Mouse (Mus musculus): Measurements from ENCODE around the gene Cyp2d40. TPM values are rescaled to one million over a fixed set of nuclear protein-coding genes. Genes with fewer than 3 reads are reported as not detected.
"Not testable (repeated sequence)": the region's sequence is repeated elsewhere in the genome, so short reads cannot be mapped to it uniquely, and the experiment has no call there.

The Cyp2d40 gene
- polyA plus RNA-seq, 1 experiment from 2014 or later = not detected

DNA sequence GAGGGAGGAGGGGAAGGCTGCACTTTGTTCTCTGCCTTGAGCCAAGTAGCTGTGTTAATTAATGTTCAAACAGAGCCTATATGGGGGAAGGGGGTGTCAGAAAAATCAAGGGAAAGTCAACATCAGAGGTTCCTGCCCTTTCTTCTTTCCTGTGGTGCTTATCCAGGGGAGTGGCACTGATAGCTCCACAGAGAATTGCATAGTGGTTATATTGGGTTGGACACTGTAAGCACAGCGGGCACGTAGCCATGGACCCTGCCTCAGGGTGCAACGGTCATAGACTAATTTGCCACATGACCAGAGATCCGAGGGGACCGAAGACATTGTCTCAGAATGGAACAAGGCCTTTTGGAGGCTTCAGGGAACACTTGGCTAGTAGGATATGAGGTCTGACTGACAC lies 30.3 kb upstream of the Cyp2d40 start, which contains the start of gene Cyp2d26:
Gene Cyp2d26 (minus strand): TSS at position 18 of the 400 bp plus-strand sequence.
- WGBS = 77% methylated on average over 5 of the region's 5 CpGs
- TF ChIP-seq CTCF (IDR thresholded peaks at IDR 0.05; ENCODE audit: low read depth) = no peak
- Histone ChIP-seq H3K27ac (ENCODE audit: low read depth) (no peak within 1 kb of the TSS), H3K27me3 (ENCODE audit: insufficient read depth, low read length) (no peaks in the 10 kb centered on the region), H3K9ac (no peak within 1 kb of the TSS), H3K4me3 (ENCODE audit: low read depth, low read length) (no peak within 1 kb of the TSS), H3K9me3 (ENCODE audit: low read depth, low read length) (no peaks in the 10 kb centered on the region), H3K36me3 (ENCODE audit: insufficient read depth) (no peaks in the 10 kb centered on the region), H3K4me2 (no peak within 1 kb of the TSS), H3K4me1 (ENCODE audit: insufficient read depth) (no peaks in the 10 kb centered on the region)
- ATAC-seq (ENCODE audit: insufficient read depth) (no peak), DNase-seq (no peak)

DNA sequence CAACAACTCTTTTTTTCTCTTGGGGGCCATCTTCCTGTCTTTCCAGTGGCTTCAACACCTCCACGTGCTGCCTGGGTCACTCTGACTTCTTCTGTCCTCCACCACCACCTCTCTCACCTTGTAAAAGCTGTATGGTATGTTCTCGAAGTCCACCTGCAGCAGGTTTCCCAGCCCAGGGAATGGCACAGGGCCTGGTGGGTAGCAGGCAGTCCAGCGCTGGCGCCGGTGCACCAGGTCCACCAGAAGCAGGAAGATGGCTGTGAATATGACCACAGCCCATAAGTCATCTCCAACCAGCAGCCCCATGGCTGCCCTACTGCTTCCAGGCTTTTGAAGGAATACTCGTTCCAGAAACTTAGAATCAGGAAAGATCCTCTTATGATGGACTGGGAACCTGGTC lies 29.9 kb upstream of the Cyp2d40 start:
- Histone ChIP-seq H3K9me3 (ENCODE audit: low read depth, low read length) (no peaks in the 10 kb centered on the region), H3K4me2 (no peak overlapping the region), H3K27ac (ENCODE audit: low read depth) (no peak overlapping the region), H3K27me3 (ENCODE audit: insufficient read depth, low read length) (no peaks in the 10 kb centered on the region), H3K4me1 (ENCODE audit: insufficient read depth) (no peaks in the 10 kb centered on the region), H3K36me3 (ENCODE audit: insufficient read depth) (no peaks in the 10 kb centered on the region), H3K9ac (no peak overlapping the region), H3K4me3 (ENCODE audit: low read depth, low read length) (no peak overlapping the region)
- no peak for TF ChIP-seq CTCF (IDR thresholded peaks at IDR 0.05; ENCODE audit: low read depth)
- ATAC-seq (ENCODE audit: insufficient read depth) (no peak), DNase-seq (no peak)
- WGBS = 77% methylated on average over 6 of the region's 6 CpGs

DNA sequence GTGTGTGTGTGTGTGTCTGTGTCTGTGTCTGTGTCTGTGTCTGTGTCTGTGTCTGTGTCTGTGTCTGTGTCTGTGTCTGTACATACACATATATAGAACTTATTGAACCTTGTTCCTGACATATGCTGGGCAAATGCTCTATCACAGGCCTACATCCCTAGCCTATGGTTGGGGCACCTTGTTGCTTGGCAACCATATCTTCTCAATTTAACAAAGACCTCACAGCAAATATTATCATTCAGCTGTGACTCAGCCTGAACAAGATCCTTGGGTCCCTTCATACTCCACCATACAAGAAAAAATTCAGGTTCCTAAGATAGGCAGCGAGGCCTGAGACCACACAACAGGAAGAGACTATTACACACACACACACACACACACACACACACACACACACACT lies 29.5 kb upstream of the Cyp2d40 start:
- ATAC-seq (ENCODE audit: insufficient read depth) = no peak
- DNase-seq = no peak
- Histone ChIP-seq H3K4me3 (ENCODE audit: low read depth, low read length) (no peak overlapping the region), H3K9ac (no peak overlapping the region), H3K27me3 (ENCODE audit: insufficient read depth, low read length) (no peaks in the 10 kb centered on the region), H3K9me3 (ENCODE audit: low read depth, low read length) (no peaks in the 10 kb centered on the region), H3K4me2 (no peak overlapping the region), H3K27ac (ENCODE audit: low read depth) (no peak overlapping the region), H3K4me1 (ENCODE audit: insufficient read depth) (no peaks in the 10 kb centered on the region), H3K36me3 (ENCODE audit: insufficient read depth) (no peaks in the 10 kb centered on the region)
- no peak for TF ChIP-seq CTCF (IDR thresholded peaks at IDR 0.05; ENCODE audit: low read depth)
- WGBS = 46% methylated on average over 1 of the region's 1 CpGs

- no peak overlapping the region for H3K4me2 ChIP-seq
- no peak for TF ChIP-seq CTCF (IDR thresholded peaks at IDR 0.05; ENCODE audit: low read depth)
- DNase-seq (no peak), ATAC-seq (ENCODE audit: insufficient read depth) (no peak)
- H3K27ac ChIP-seq (ENCODE audit: low read depth) = no peak overlapping the region
- 91% methylated on average over 11 of the region's 11 CpGs for WGBS
- H3K27me3 ChIP-seq (ENCODE audit: insufficient read depth, low read length) = no peaks in the 10 kb centered on the region
- H3K4me1 ChIP-seq (ENCODE audit: insufficient read depth) = no peaks in the 10 kb centered on the region
- H3K9me3 ChIP-seq (ENCODE audit: low read depth, low read length) = no peaks in the 10 kb centered on the region
- no peaks in the 10 kb centered on the region for H3K36me3 ChIP-seq (ENCODE audit: insufficient read depth)
- H3K4me3 ChIP-seq (ENCODE audit: low read depth, low read length) = no peak overlapping the region
- no peak overlapping the region for H3K9ac ChIP-seq
These were observed 28.6 kb upstream of the Cyp2d40 start for GRCm38 (mm10) chr15:82792566-82792965.

DNA sequence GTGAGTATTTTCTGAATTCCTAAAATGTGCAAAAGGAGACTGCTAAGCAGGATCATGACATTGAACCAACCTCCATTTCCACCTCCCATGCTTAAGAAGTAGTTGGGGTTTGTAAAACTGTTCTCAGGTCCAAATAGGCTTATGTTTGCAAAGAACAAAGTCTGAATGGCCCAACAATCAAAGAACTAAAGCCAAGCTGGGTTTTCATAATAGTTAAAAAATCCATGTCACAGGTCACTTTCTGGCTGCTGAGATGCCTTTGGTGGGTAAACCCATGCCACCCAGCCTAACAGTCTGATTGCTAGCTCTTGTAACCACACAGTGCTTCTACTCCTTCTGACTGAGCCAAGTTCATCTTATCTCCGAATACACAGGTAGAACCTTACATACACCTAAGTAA lies 20.6 kb upstream of the Cyp2d40 start:
- H3K4me3 ChIP-seq (ENCODE audit: low read depth, low read length) = no peak overlapping the region
- H3K27ac ChIP-seq (ENCODE audit: low read depth) = no peak overlapping the region
- no peaks in the 10 kb centered on the region for H3K27me3 ChIP-seq (ENCODE audit: insufficient read depth, low read length)
- ATAC-seq (ENCODE audit: insufficient read depth) (no peak), DNase-seq (no peak)
- no peak for TF ChIP-seq CTCF (IDR thresholded peaks at IDR 0.05; ENCODE audit: low read depth)
- H3K4me2 ChIP-seq = no peak overlapping the region
- H3K4me1 ChIP-seq (ENCODE audit: insufficient read depth) = no peaks in the 10 kb centered on the region
- H3K9me3 ChIP-seq (ENCODE audit: low read depth, low read length) = no peaks in the 10 kb centered on the region
- H3K36me3 ChIP-seq (ENCODE audit: insufficient read depth) = no peaks in the 10 kb centered on the region
- 77% methylated on average over 1 of the region's 1 CpGs for WGBS
- no peak overlapping the region for H3K9ac ChIP-seq

DNA sequence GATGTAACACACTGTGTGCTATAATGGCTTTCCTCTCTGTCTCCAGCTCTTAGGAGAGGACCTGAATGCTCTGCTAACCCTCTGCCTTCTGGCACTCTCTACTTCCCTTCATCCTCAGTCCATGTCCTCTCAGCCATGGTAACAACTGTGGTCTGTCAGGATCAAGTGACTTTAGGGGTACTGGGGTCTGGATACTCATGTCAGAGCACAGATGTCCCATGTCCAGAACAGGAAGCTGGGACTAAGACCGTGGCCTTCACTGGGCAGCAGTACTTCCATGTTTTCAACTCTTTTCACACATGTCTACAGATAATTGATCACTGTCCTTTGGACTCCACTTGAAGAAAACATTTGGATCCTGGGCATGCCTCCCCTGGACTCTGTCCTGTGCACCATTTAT lies 19.8 kb upstream of the Cyp2d40 start:
- no peak for TF ChIP-seq CTCF (IDR thresholded peaks at IDR 0.05; ENCODE audit: low read depth)
- no peak overlapping the region for H3K27ac ChIP-seq (ENCODE audit: low read depth)
- no peaks in the 10 kb centered on the region for H3K4me1 ChIP-seq (ENCODE audit: insufficient read depth)
- H3K9ac ChIP-seq = no peak overlapping the region
- no peak overlapping the region for H3K4me3 ChIP-seq (ENCODE audit: low read depth, low read length)
- ATAC-seq (ENCODE audit: insufficient read depth) = peak; percentile 44; the same call in 1 of the 2 replicates
- no peaks in the 10 kb centered on the region for H3K27me3 ChIP-seq (ENCODE audit: insufficient read depth, low read length)
- DNase-seq = peak; percentile 58
- WGBS = 26% methylated on average over 1 of the region's 1 CpGs
- no peaks in the 10 kb centered on the region for H3K36me3 ChIP-seq (ENCODE audit: insufficient read depth)
- H3K9me3 ChIP-seq (ENCODE audit: low read depth, low read length) = no peaks in the 10 kb centered on the region
- no peak overlapping the region for H3K4me2 ChIP-seq

DNA sequence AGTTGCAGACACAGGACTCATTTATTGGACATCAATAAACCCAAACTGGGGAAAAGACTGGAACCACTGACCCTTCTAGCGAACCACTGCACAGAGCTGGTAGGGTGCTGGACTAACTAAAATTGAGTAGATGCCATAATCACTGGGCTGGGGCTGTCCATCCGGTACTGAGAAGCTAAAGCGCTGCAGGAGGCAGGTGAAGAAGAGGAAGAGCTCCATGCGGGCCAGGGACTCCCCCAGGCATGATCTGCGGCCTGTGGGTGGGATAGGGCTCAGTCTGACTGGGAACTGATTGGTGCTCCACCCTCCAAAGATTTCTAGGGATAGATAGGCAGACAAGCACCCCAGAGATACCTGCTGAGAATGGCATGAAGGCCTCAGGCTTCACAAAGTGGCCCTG lies 13.9 kb upstream of the Cyp2d40 start:
- H3K27ac ChIP-seq (ENCODE audit: low read depth); H3K4me3 ChIP-seq (ENCODE audit: low read depth, low read length); H3K36me3 ChIP-seq (ENCODE audit: insufficient read depth); H3K9me3 ChIP-seq (ENCODE audit: low read depth, low read length); H3K4me1 ChIP-seq (ENCODE audit: insufficient read depth); H3K27me3 ChIP-seq (ENCODE audit: insufficient read depth, low read length); H3K4me2 ChIP-seq; DNase-seq; ATAC-seq (ENCODE audit: insufficient read depth); H3K9ac ChIP-seq: not testable (repeated sequence)
- WGBS = 81% methylated on average over 5 of the region's 5 CpGs

DNA sequence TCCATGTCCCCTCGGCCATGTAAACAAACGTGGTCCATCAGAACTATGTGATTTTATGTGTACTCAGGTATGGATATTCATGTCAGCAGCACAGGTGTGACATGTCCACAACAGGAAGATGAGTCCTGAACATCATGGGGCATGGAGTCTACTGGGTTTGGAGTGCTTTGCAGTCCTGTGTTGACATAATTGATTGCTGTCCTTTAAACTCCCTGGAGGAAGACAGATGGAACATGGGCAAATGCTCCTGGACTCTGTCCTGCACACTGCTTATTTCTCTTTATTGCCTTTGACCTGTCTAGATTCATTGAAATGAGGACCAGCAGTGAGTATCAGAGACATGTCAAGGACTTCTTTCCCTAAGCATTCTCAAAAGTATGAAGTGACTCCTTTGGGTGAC lies 2.0 kb upstream of the Cyp2d40 start:
- WGBS = 83% methylated on average over 2 of the region's 2 CpGs
- Histone ChIP-seq H3K4me3 (ENCODE audit: low read depth, low read length) (no peak overlapping the region), H3K9me3 (ENCODE audit: low read depth, low read length) (no peaks in the 10 kb centered on the region), H3K4me1 (ENCODE audit: insufficient read depth) (no peaks in the 10 kb centered on the region), H3K4me2 (no peak overlapping the region), H3K27me3 (ENCODE audit: insufficient read depth, low read length) (no peaks in the 10 kb centered on the region), H3K9ac (no peak overlapping the region), H3K36me3 (ENCODE audit: insufficient read depth) (no peaks in the 10 kb centered on the region), H3K27ac (ENCODE audit: low read depth) (no peak overlapping the region)
- TF ChIP-seq CTCF (IDR thresholded peaks at IDR 0.05; ENCODE audit: low read depth) = no peak
- DNase-seq = no peak
- no peak for ATAC-seq (ENCODE audit: insufficient read depth)
